Mouse (Mus musculus): ENCODE data around the gene Mlip.
A peak's percentile ranks its signal among the peaks of the same experiment; 100 is the strongest.

Mlip gene

GRCm38 (mm10) chr9:77344318-77344717, 8.5 kb downstream of the Mlip start:
- no peak for DNase-seq

GRCm38 (mm10) chr9:77340159-77340862, 12.5 kb downstream of the Mlip start:
- peak in 1 of 2 experiments; percentile 4 for DNase-seq

GRCm38 (mm10) chr9:77339571-77340148, 13.1 kb downstream of the Mlip start:
- DNase-seq, result no peak

GRCm38 (mm10) chr9:77335370-77335769, 17.4 kb downstream of the Mlip start:
- no peak for DNase-seq

- no peak for DNase-seq
Measured at GRCm38 (mm10) chr9:77318346-77318745, 34.4 kb downstream of the Mlip start.

- no peak for DNase-seq
Measured at GRCm38 (mm10) chr9:77310548-77310947, 42.2 kb downstream of the Mlip start.

GRCm38 (mm10) chr9:77305417-77305816, 47.4 kb downstream of the Mlip start:
- no peak for DNase-seq

GRCm38 (mm10) chr9:77302340-77302739, 50.4 kb downstream of the Mlip start:
- DNase-seq, result no peak

GRCm38 (mm10) chr9:77287958-77288357, 64.8 kb downstream of the Mlip start:
- no peak for DNase-seq

- DNase-seq, result no peak
Measured at GRCm38 (mm10) chr9:77279371-77279770, 73.4 kb downstream of the Mlip start.

- DNase-seq, result no peak
Measured at GRCm38 (mm10) chr9:77278055-77278454, 74.7 kb downstream of the Mlip start.

- no peak for DNase-seq
Measured at GRCm38 (mm10) chr9:77277270-77277669, 75.5 kb downstream of the Mlip start.

- DNase-seq, result no peak
Measured at GRCm38 (mm10) chr9:77276451-77277154, 76.2 kb downstream of the Mlip start.

GRCm38 (mm10) chr9:77272727-77273126, 80.0 kb downstream of the Mlip start:
- DNase-seq, result no peak

GRCm38 (mm10) chr9:77265268-77266017, 87.3 kb downstream of the Mlip start:
- no peak for DNase-seq

- DNase-seq, result no peak
Measured at GRCm38 (mm10) chr9:77259052-77259451, 93.7 kb downstream of the Mlip start.

GRCm38 (mm10) chr9:77258265-77258664, 94.5 kb downstream of the Mlip start:
- no peak for DNase-seq

GRCm38 (mm10) chr9:77254514-77254913, 98.3 kb downstream of the Mlip start:
- DNase-seq, result no peak

GRCm38 (mm10) chr9:77252761-77253160, 100.0 kb downstream of the Mlip start:
- no peak for DNase-seq

GRCm38 (mm10) chr9:77252134-77252533, 100.6 kb downstream of the Mlip start:
- DNase-seq, result peak in 1 of 2 experiments; percentile 7

- no peak for DNase-seq
Measured at GRCm38 (mm10) chr9:77251511-77252112, 101.2 kb downstream of the Mlip start.

- no peak for DNase-seq
Measured at GRCm38 (mm10) chr9:77198250-77198649, 154.5 kb downstream of the Mlip start.

- no peak for DNase-seq
Measured at GRCm38 (mm10) chr9:77179486-77179885, 173.3 kb downstream of the Mlip start.
